Mouse (Mus musculus): ENCODE measurements around the gene Olfr1197.

Gene Olfr1197

GRCm38 (mm10) chr2:88732266-88732665, at the start of gene Olfr1197:
Gene Olfr1197 (minus strand): TSS chr2:88732366.
- DNase-seq: no peak

DNA sequence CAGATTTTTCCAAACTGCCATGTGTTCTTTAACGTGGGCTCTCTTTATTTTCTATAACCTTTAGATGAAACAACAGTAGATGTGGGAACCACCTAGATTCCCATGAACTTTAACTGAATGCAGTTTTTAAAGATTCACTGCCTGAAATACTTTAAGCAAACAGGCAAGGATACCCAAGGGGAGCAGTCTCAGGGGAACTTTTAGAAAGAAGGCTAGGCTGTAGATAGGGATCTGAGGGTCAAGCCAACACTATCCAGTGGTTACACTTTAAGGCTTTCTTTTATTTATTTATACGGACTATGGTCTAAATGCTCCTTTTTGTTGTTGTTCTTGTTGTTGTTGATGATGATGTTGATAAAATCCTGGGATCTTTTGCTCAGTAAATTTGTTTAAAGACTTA, 38.2 kb upstream of the Olfr1197 start, which contains the start of gene Olfr1200:
Gene Olfr1200, minus strand, starts transcription at position 101 of the 400 bp plus-strand sequence.
- no peak for DNase-seq

- no peak for DNase-seq
These were observed 28.2 kb upstream of the Olfr1197 start, which contains the start of gene Olfr1199 for GRCm38 (mm10) chr2:88760369-88760768. Gene Olfr1199 (minus strand): TSS chr2:88760469.

GRCm38 (mm10) chr2:88751270-88751669, 19.1 kb upstream of the Olfr1197 start, which contains the start of gene Olfr1198:
Gene Olfr1198 (minus strand): TSS chr2:88751370.
- DNase-seq: no peak

DNA sequence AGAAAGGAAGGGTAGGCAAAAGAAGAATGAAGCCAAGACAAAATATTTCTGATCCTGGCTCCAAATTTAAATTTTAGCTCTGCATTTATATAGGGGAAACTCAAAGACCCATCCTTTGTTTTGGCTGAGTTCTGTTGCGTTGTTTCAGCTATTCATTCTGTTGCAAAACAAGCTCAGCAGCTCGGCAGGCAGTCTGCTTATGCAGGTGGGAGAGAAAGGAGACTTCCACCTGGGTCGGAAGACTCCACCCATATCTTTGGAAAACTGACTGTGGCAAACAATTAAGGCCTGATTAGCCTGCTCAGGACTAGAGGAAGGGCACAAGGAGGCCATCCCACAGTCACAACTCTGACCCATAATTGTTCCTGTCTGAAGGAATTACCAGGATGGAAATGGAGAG, 11.2 kb upstream of the Olfr1197 start:
- no peak for DNase-seq

DNA sequence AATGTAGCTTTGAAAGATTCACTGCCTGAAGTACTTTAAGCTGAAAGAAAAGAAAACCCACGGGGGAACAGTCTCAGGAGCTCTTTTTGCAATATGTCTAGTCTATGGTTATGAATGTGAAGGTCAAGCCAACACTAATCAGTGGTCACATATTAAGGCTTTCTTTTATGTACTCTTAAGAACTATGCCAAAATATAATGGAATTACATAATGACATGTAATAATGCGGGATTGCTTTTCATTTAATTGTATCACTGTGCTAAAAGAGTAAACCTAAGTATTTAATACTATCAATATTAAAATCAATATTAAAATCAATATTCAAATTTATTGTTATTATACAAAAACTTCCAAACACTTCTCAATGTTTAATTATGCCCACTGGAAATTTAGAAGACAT, 27.7 kb downstream of the Olfr1197 start, which contains the start of gene Olfr1196:
Gene Olfr1196, minus strand, starts transcription at position 101 of the 400 bp plus-strand sequence.
- DNase-seq: no peak

DNA sequence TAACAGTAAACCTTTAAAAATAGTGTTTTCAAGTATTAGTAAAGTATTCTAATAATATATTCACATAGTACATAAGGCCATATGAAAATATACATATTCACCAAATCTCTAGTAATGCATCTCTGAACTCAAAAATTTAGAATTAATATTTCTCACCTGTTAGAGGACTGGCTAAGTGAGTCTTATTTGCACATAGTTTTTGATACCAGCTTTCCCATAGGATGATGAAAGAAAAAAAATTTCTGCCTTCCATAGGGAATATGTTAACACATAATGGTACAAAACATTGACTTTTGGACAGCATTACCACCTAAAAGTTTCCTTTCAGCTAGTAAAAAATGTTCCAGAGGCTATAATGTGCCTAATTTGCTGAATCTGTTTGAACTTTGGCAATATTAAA, 43.1 kb downstream of the Olfr1197 start, which contains the start of gene Olfr1195:
Gene Olfr1195, minus strand, starts transcription at position 101 of the 400 bp plus-strand sequence.
- DNase-seq: no peak

All from cerebellum, postnatal 25 days (tissue).